Mouse (Mus musculus): ENCODE measurements at regions not wholly inside any gene's neighbourhood (a gene's known extent, or its start where the extent isn't known, plus 50 kb on each side); places are given as distances from the start of the nearest gene placed in this dataset.

- H3K4me3 ChIP-seq (ENCODE audit: insufficient read depth, low read depth, low read length): no peak overlapping the region
- H3K27ac ChIP-seq (ENCODE audit: insufficient read depth, low read depth, low read length): no peak overlapping the region
- no peaks in the 10 kb centered on the region for H3K4me1 ChIP-seq (ENCODE audit: control insufficient read depth, insufficient read depth, low read length)
- 96% methylated on average over 3 of the region's 3 CpGs for WGBS
- TF ChIP-seq POLR2A (IDR thresholded peaks at IDR 0.05; ENCODE audit: insufficient read depth, low read depth, low read length) (no peak), CTCF (IDR thresholded peaks at IDR 0.05; ENCODE audit: insufficient read depth, low read depth, low read length) (no peak)
These were observed 212.1 kb upstream of the Tcerg1l start for GRCm38 (mm10) chr7:138609605-138610004.

- no peaks in the 10 kb centered on the region for H3K4me1 ChIP-seq (ENCODE audit: control insufficient read depth, insufficient read depth, low read length)
- 97% methylated on average over 4 of the region's 4 CpGs for WGBS
- H3K27ac ChIP-seq (ENCODE audit: insufficient read depth, low read depth, low read length): no peak overlapping the region
- TF ChIP-seq CTCF (IDR thresholded peaks at IDR 0.05; ENCODE audit: insufficient read depth, low read depth, low read length): no peak
- TF ChIP-seq POLR2A (IDR thresholded peaks at IDR 0.05; ENCODE audit: insufficient read depth, low read depth, low read length): no peak
- no peak overlapping the region for H3K4me3 ChIP-seq (ENCODE audit: insufficient read depth, low read depth, low read length)
These were observed 211.6 kb upstream of the Tcerg1l start for GRCm38 (mm10) chr7:138609124-138609523.

- no peak for TF ChIP-seq CTCF (IDR thresholded peaks at IDR 0.05; ENCODE audit: insufficient read depth, low read depth, low read length)
- TF ChIP-seq POLR2A (IDR thresholded peaks at IDR 0.05; ENCODE audit: insufficient read depth, low read depth, low read length): no peak
- WGBS: 72% methylated on average over 11 of the region's 11 CpGs
- no peak overlapping the region for H3K27ac ChIP-seq (ENCODE audit: insufficient read depth, low read depth, low read length)
- peaks cover 4% of the 10 kb centered on the region for H3K4me1 ChIP-seq (ENCODE audit: control insufficient read depth, insufficient read depth, low read length)
- no peak overlapping the region for H3K4me3 ChIP-seq (ENCODE audit: insufficient read depth, low read depth, low read length)
These were observed 208.9 kb upstream of the Tcerg1l start for GRCm38 (mm10) chr7:138606363-138606964.

- Histone ChIP-seq H3K27ac (ENCODE audit: insufficient read depth, low read depth, low read length) (no peak overlapping the region), H3K4me3 (ENCODE audit: insufficient read depth, low read depth, low read length) (no peak overlapping the region), H3K4me1 (ENCODE audit: control insufficient read depth, insufficient read depth, low read length) (peaks cover 9% of the 10 kb centered on the region)
- TF ChIP-seq POLR2A (IDR thresholded peaks at IDR 0.05; ENCODE audit: insufficient read depth, low read depth, low read length): no peak
- no peak for TF ChIP-seq CTCF (IDR thresholded peaks at IDR 0.05; ENCODE audit: insufficient read depth, low read depth, low read length)
These were observed 208.4 kb upstream of the Tcerg1l start for GRCm38 (mm10) chr7:138605923-138606322.

- TF ChIP-seq CTCF (IDR thresholded peaks at IDR 0.05; ENCODE audit: insufficient read depth, low read depth, low read length) (no peak), POLR2A (IDR thresholded peaks at IDR 0.05; ENCODE audit: insufficient read depth, low read depth, low read length) (no peak)
- Histone ChIP-seq H3K27ac (ENCODE audit: insufficient read depth, low read depth, low read length) (no peak overlapping the region), H3K4me1 (ENCODE audit: control insufficient read depth, insufficient read depth, low read length) (peaks cover 9% of the 10 kb centered on the region), H3K4me3 (ENCODE audit: insufficient read depth, low read depth, low read length) (no peak overlapping the region)
- 47% methylated on average over 4 of the region's 4 CpGs for WGBS
These were observed 204.2 kb upstream of the Tcerg1l start for GRCm38 (mm10) chr7:138601749-138602148.

- peaks cover 6% of the 10 kb centered on the region; the same call in 1 of the 2 replicates for H3K4me1 ChIP-seq (ENCODE audit: control insufficient read depth, insufficient read depth, low read length)
- H3K4me3 ChIP-seq (ENCODE audit: insufficient read depth, low read depth, low read length): no peak overlapping the region
- TF ChIP-seq POLR2A (IDR thresholded peaks at IDR 0.05; ENCODE audit: insufficient read depth, low read depth, low read length): no peak
- no peak for TF ChIP-seq CTCF (IDR thresholded peaks at IDR 0.05; ENCODE audit: insufficient read depth, low read depth, low read length)
- H3K27ac ChIP-seq (ENCODE audit: insufficient read depth, low read depth, low read length): no peak overlapping the region
- 83% methylated on average over 2 of the region's 2 CpGs for WGBS
These were observed 195.8 kb upstream of the Tcerg1l start for GRCm38 (mm10) chr7:138593344-138593743.

- H3K4me1 ChIP-seq (ENCODE audit: control insufficient read depth, insufficient read depth, low read length): no peaks in the 10 kb centered on the region
- H3K4me3 ChIP-seq (ENCODE audit: insufficient read depth, low read depth, low read length): no peak overlapping the region
- 87% methylated on average over 3 of the region's 3 CpGs for WGBS
- TF ChIP-seq CTCF (IDR thresholded peaks at IDR 0.05; ENCODE audit: insufficient read depth, low read depth, low read length) (no peak), POLR2A (IDR thresholded peaks at IDR 0.05; ENCODE audit: insufficient read depth, low read depth, low read length) (no peak)
- no peak overlapping the region for H3K27ac ChIP-seq (ENCODE audit: insufficient read depth, low read depth, low read length)
These were observed 169.8 kb upstream of the Tcerg1l start for GRCm38 (mm10) chr7:138567352-138567751.

GRCm38 (mm10) chr7:138551629-138552028 lies 154.1 kb upstream of the Tcerg1l start:
- TF ChIP-seq POLR2A (IDR thresholded peaks at IDR 0.05; ENCODE audit: insufficient read depth, low read depth, low read length) (no peak), CTCF (IDR thresholded peaks at IDR 0.05; ENCODE audit: insufficient read depth, low read depth, low read length) (no peak)
- no peak overlapping the region for H3K4me3 ChIP-seq (ENCODE audit: insufficient read depth, low read depth, low read length)

GRCm38 (mm10) chr7:138547881-138548280 lies 150.4 kb upstream of the Tcerg1l start:
- Histone ChIP-seq H3K27ac (ENCODE audit: insufficient read depth, low read depth, low read length) (peak overlapping the region; percentile 42; the same call in 1 of the 2 replicates), H3K4me1 (ENCODE audit: control insufficient read depth, insufficient read depth, low read length) (peaks cover 5% of the 10 kb centered on the region; the same call in 1 of the 2 replicates), H3K4me3 (ENCODE audit: insufficient read depth, low read depth, low read length) (no peak overlapping the region)
- no peak for TF ChIP-seq POLR2A (IDR thresholded peaks at IDR 0.05; ENCODE audit: insufficient read depth, low read depth, low read length)
- no peak for TF ChIP-seq CTCF (IDR thresholded peaks at IDR 0.05; ENCODE audit: insufficient read depth, low read depth, low read length)
- 70% methylated on average over 7 of the region's 7 CpGs for WGBS

More at GRCm38 (mm10) chr7:138551629-138552028, 154.1 kb upstream of the Tcerg1l start:
- Histone ChIP-seq H3K27ac (ENCODE audit: insufficient read depth, low read depth, low read length) (no peak overlapping the region), H3K4me1 (ENCODE audit: control insufficient read depth, insufficient read depth, low read length) (peaks cover 5% of the 10 kb centered on the region; the same call in 1 of the 2 replicates)
- WGBS: 81% methylated on average over 10 of the region's 10 CpGs
